Mouse (Mus musculus): ENCODE data around the gene Tagln2. TPM values are rescaled to one million over a fixed set of nuclear protein-coding genes. Genes with fewer than 3 reads are reported as not detected.

The Tagln2 gene
- total RNA-seq, 2 experiments from 2014 or later: 64.7 to 65.1 TPM

DNA sequence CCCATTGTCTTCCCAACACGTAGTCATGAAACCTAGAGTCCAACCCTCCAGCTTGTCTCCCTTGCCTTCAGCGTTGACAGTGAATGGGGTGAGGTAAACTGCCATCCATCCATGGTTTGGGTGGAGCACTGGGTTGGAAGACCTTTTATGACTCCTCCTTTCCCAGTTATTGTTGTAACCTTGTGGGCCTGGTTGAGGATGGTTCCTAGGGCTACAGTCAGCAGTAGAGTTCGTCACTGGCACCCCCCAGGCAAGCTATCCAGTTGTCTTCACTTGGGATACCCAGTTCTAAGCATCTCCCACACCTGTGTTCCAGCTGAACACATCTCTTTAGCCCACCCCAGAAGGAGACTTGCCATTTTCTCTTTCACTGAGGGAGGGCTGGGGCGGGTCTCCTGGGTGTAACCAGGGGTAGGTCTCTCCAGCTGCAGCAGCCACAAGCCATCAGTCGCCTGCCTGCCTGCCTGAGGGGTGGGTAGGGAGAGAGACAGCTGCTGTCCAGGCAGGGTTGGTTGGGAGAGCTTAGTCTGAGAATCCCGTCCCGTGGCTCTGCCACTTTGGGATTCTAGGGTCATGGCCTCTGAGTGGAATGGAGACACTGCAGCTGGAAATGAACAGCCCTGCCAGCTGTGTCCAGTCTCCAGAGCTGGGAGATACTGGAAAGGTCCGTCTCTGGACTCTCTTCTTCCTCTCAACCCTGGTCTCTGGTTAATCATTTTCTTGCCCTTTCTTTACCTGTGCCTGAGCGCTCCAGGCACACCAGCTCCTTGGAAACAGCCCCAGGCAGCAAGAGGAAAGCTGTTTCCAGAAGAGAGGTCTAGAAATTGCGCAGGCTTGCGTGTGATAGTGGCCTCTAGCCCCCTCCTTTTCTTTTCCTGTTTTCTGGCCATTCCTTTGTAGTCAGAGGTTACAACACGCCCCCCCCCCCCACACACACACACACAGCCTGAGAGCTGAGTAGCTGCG is 2.6 kb downstream of the Tagln2 start:
- no peak for DNase-seq (ENCODE audit: low spot score in 2 of 2)

DNA sequence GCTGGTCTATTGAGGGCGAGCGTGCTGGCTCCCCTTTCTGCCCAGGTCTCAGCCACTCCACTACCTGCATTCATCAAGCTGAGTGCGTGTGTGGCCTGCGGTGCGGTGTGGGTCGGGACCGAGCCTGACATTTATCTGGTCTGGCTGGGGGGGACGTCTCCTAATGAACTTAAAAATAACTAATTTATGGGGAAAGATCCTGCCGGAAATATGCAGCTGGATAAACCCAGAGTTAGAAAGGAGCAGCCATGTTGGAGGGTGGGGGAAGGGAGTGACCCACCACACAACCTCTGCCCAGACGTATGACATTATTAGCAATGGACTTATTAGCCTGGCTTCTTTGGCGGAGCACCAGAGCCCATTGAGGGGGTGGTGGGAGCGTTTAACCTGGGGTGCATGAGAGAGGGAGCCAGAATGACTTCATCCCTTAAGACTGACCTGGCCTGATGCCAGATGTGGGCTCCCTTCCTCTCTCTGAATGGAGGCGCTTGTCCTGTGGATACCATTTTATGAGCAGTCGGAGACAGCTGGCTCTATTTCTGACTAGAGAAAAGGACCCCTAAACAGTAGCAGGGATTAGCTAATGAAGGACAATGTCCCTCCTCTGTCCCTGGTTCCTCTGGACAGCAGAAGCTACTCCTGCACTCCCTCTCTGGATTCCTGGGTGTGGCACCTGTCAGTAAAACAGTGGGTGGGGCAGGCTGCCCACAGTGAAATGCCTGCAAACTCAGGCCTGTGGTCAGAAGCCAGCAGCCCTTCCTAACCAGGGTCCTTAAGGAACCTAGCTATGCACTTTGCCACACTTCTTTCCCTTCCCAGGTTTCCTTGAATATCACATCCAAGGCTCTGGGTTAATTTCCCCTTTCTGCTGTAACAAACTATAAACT is 3.5 kb downstream of the Tagln2 start:
- DNase-seq (ENCODE audit: low spot score in 2 of 2): peak in 1 of 2 experiments; percentile 50

DNA sequence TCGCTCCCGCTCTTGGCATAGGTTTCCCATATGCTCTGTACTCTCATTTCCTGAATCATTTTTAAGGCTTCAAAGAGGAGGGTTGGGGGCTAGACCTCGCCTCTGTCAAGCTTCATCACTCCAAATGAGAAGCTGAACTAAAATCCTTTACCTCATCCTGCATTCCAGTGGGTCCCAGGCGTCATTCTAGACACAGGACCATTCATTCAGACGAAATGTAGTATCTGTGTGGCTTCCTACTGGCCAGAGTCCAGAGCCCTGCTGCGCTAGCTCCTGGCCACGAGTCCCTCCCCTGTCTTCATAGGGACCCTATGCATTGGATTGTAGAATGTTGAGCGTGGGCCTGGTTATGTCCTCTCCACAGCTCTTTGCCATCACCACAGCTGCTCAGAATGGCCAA is 4.9 kb downstream of the Tagln2 start:
- no peak for DNase-seq (ENCODE audit: low spot score in 2 of 2)

DNA sequence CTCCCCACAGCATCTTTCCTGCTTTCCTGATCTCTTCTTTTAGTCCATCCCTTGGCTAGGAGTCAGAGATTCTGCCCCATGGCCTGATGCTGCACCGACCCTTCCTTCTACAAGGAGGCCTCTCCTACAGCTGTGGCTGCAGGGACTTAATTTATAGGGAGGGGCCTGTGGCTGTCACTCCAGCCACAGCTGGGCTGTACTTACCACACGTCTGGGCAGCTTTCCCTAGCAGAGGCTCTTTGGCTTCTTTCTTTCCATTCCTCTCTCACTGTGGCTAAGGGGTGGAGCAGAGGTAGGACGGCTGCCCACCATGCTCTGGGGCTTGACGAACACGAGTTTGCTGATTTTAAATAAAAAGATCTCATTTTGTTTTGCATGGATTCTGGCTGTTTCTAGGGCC is 7.2 kb downstream of the Tagln2 start:
- DNase-seq (ENCODE audit: low spot score in 2 of 2): no peak

DNA sequence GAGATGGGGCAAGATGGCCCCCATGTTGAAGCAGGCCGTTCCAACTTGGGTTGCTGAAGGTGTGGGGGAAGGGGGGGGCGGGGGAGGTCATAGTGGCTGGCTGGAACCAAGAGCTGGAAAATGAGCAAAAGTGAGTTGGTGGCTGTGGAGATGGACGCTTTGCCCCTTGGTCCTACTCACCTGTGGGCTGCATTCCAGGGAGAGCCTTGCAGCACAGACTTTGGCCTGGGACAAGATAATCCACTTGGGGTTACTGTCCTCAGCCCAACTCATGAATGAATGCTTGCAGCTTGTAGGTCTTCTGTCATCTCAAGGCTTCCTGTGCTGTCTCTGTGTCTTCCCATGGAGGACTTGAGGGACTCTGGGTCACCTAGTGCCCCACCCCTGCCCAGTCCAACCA is 7.9 kb downstream of the Tagln2 start:
- DNase-seq (ENCODE audit: low spot score in 2 of 2): no peak

DNA sequence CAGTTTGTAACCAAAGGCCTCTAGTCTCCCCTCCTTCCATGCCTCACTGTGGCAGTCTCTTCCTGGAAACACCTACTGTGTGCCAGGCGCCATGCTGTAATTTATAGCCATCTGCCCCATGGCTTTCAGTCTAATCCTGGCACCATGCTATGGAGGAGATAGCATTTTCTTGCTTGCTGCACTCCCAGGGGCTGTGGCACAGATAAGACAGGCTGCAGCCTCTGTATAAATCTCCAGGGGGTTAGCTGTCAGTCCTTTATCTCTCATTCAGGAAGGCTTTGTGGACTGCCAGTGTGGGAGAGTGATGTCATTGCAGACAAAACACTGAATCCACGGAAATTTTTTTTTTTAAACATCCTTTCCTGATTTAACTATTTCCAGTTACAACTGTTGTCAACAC is 8.3 kb downstream of the Tagln2 start:
- DNase-seq (ENCODE audit: low spot score in 2 of 2): no peak

DNA sequence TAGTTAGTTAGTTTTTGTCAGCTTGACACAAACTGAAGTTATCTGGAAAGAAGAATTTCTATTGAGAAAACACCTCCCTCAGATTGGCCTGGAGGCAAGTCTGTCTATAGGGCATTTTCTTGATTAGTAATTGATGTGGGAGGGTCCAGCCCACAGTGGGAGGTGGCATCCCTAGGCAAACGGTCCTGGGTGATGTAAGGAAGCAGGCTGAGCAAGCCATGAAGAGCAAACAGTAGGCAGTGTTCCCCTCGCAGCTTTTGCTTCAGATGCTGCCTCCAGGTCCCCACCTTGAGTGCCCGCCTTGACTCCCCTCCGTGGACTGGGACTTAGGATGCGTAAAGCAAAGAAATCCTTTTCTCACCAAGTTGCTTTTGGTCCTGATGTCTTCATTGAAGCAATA is 9.4 kb downstream of the Tagln2 start:
- no peak for DNase-seq (ENCODE audit: low spot score in 2 of 2)

DNA sequence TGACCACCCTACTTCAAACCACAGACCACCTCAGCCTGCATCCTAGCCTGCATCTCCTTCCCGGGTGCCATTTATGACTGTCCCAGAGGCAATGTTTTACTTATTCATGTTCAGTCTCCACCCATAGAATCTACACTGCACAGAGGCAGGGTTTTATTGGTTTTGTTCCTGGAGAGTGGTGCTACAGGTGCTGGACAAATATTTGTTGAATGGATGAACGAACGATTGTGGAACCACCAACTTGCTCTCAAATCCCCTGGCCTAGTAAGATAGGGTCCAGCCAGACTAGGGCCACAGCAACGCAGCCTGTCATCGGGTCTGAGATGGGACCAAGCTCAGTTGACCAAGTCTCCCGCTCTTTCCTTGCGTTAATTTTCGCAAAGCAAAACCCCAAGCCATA is 10.1 kb downstream of the Tagln2 start:
- DNase-seq (ENCODE audit: low spot score in 2 of 2): no peak

DNA sequence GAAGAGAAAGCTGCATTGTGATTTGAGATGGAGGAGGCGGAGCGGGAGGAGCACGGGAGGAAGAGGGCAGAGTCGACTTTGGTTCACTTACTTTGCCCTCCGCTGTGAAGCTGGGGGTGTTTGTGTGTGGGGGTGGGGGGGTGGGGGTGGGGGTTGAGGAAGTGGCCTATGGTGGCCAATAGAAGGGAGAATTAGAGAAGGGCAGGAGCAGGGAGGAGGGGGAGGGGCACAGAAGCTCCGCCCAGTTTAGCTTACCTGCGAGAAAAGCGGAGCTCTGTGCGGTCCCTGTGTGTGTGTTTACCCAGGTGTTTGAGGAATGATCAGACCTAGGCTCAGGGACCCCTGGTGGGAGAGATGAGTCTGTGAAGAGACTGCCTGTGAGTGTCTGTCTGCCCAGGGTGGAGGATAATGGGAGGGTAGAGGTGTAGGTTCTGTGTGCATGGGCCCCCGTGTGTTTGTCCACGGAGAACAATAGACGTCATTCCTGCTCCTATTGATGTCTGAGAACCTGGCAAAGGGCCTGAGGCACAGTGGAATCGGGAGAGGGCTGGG is 10.7 kb downstream of the Tagln2 start:
- DNase-seq (ENCODE audit: low spot score in 2 of 2): no peak

DNA sequence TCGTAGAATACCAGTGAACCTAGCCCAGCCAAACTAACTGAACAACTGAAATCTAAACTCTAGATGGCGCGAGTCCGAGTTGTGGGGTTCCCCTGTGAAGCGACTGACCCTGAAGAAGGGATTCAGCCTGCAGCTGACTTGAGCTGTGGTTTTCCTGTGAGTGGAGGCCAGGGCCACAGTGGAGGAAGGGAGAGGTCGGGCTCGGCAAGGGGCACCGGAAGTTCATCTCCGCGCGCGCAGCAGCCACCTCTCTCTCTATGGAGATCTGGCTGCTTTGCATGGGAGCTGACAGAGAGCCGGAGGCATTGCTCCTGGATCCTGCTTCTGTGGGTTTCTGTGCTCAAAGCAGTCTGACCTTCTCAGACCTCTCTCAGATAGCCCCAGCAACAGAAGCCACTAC is 13.1 kb downstream of the Tagln2 start:
- DNase-seq (ENCODE audit: low spot score in 2 of 2): peak; percentile 47 to 56

DNA sequence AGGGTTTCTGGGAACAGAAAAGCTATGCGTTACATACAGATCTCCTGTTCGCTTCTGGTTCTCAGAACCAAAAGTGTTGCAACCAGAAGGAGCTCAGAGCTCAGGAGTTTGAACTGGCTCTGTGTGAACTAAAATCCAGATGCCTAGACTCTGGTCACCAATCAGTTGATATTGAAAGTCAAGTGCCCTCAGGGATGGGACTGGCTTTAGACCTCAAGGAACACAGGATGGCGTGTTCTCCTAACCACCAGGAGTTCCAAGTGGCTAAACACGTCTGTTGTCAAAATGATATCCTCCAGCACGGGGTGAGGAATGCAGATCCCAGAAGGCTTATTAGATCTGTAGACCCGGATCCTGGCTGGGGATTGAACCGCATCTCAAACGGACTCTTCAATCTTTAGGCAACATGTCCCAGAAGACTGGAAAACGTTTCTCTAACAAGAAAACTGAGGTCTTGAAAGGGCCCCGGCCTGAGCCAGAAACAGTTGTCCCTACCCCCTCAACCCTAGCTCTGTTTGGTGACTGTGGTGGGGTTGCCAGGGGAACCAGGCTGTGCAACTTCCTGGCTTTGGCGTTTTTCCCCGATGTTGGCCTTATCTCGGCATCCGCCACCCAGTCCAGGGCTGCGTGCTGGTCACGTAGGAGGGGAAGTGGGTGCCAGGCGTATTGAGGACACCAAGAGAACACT is 13.8 kb downstream of the Tagln2 start:
- DNase-seq (ENCODE audit: low spot score in 2 of 2): no peak

DNA sequence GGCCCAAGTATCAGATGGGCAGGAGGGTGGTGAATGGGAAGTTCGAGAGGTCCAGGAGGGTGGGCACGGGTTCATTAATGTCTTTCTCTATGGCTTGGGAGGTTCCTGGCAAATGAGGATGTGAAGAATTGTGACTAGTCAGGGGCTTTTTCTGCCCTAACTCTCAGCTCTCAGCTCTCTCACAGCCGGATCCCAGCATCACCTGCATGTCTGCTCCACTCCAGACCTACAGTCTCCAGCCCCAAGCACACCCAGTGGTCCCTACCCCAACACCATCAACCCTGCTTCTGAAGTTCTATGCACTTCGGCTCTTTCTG is 14.3 kb downstream of the Tagln2 start:
- DNase-seq (ENCODE audit: low spot score in 2 of 2): no peak

DNA sequence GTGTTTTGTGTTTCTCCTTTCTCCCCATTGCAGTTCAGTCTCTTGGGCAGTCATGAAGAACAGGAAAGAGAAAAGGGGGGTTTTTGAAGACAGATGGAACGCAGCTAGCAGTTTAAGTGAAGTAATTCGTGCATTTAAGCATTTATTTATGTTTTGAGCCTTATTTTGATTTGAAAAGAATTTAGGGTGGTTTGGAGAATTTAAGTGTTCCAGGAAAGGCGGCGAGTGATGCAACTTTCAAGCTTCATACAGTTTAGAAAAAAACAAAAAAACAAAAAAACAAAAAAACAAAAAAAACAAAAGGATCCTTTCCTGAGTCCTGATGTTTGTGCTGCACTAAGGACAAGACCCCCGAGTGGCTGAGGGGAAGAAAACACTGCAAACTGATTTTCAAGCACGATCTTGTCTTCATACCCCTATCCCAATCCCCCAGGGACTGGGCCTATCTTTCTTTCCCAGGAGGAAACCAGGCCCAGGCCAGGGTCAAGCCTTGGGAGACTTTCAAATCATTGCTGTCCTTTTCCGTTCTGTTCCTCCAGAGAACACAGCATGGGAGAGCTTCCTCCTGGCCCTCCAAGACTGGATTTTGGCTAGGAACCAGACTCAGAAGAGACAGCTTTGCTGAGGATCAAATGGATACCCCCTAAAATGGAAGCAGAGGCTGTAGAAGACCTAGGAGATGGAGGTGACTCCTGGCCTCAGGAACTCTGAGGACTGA is 14.9 kb downstream of the Tagln2 start:
- no peak for DNase-seq (ENCODE audit: low spot score in 2 of 2)

DNA sequence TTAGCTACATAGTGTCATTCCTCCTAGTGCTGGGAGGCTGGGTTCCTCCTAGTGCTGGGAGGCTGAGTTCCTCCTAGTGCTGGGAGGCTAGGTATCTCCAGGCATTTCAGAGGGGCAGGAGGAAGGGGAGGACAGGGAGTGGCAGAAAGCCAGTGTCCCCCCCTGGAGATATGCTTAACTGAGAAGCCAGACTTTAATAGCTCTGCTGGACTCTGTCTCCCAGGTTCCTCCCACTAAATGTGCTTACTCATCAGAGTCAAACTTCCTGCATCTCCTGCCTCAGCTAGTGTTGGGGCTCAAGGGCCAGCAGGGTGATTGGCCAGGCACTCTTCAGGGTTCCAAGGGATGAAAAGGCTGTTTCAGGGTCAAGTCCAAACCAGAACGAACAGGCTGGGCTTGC is 15.5 kb downstream of the Tagln2 start:
- DNase-seq (ENCODE audit: low spot score in 2 of 2): no peak

DNA sequence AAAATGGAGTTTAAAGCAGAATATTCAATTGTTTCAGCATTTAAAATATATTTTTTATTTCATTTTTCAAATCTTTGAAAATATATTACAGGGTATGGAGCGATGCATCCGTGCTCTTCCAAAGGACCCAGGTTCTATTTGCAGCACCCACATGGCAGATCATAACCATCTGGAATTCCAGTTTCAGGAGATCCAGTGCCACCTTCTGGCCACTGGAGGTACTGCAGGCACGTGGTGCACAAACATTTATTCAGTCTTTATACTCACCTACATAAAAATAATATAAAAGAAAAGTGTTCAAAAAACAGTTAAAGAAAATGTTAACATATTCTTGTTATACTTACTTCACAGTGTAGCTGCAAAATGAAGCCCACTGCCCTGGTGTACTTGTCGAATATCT is 18.2 kb downstream of the Tagln2 start:
- DNase-seq (ENCODE audit: low spot score in 2 of 2): no peak

DNA sequence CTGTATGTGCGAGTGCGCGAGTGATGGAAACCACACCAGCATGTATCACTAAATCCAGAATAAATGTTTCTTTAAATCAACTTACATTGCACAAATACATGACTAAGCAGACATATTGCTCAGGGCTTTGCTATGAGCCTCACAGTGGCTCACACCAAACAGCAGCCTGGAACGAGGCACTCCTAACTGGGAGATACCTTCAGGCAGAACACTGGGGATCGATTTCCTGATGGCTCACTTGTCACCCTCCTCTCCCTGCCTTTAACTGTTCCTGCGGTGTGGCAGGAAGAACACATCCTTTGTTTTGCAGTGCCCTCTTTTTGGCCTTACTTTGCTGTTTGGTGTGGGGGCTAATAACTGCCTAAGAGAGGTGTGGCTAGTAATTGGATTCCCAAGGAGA is 19.8 kb downstream of the Tagln2 start:
- no peak for DNase-seq (ENCODE audit: low spot score in 2 of 2)

DNA sequence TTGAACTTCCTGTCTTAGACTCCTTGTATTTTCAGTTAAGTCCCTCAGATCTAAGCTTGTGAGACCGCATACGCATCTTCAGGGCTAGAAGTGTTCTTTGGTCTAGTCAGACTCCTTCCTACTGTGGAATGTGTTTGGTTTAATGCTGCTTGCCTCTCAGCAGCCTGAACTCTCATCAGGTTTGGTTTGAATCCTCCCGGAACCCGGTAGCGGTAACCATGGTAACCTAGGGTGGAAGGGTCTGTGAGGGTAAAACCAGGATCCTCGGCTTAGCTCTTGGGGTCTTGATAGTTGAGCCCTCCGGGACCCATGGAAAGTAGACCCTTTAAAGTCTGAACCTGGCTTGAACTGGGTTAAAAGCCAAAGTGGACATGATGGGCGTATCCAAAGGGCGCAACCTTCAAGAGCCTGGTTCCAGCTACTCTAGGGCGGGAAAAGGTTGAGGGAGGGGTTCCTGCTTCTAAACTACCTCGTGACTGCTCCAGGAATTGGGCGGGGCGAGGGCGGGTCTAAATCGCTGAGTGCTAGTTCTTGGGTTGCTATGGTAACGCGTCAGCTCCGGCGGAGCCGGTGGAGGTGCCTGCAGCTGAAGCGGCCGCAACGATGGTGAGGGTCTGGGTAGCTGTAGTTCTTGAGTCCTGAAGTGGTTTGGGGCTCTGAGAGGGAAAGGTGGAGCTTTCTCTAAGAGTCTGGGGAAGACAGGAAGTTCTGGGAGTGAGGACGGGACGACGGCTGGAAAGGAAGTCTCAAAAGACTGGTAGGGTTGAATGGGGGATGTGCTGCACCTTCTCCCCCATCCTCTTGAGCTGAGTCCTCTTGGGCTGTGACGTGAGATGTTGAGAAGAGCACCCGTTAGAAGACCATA is 21.0 kb downstream of the Tagln2 start, which contains the start of gene Cfap45:
TSS of gene Cfap45 (plus strand) at position 226 of the 865 bp plus-strand sequence.
- peak; percentile 42 to 47 for DNase-seq (ENCODE audit: low spot score in 2 of 2)

DNA sequence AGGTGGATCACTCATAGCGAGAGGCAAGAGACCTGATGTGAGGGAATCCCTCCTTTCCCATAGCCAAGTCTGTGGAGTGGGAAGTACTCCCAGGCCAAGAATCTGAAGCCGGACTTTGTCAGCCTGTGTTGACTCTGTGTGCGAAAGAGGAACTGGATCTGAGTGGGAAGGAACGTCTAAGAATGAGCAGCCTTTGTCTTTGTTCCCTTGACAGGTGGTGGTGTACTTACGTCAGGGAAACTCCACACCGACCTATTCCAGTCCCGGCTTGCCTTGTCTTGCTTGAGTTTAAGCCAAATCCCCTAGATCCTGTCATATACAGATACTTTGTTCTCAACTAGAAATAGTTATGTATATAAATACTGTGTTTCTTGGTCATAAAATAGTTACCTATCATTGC is 22.7 kb downstream of the Tagln2 start:
- DNase-seq (ENCODE audit: low spot score in 2 of 2): no peak

DNA sequence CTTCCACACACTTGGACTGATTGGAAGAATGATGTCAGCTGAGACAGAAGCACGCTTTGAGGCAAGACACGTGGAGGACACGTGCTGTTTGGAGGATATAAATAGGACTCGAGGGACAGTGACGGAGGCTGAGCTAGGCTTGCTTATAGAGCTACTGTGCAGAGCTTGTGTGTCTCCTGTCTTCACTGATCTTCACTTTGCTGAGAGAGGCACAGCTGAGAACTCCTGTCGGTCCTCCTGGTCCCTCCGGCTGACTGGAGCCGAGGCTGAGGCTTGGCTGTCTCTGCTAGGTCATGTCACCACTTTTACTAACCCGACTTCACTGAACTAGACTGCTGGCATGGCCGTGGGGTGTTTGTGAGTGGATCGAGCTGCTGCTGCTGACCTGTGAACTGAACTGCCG is 23.9 kb downstream of the Tagln2 start:
- DNase-seq (ENCODE audit: low spot score in 2 of 2): no peak
